Mouse (Mus musculus): ENCODE measurements at regions not wholly inside any gene's neighbourhood (a gene's known extent, or its start where the extent isn't known, plus 50 kb on each side); places are given as distances from the start of the nearest gene placed in this dataset.

DNA sequence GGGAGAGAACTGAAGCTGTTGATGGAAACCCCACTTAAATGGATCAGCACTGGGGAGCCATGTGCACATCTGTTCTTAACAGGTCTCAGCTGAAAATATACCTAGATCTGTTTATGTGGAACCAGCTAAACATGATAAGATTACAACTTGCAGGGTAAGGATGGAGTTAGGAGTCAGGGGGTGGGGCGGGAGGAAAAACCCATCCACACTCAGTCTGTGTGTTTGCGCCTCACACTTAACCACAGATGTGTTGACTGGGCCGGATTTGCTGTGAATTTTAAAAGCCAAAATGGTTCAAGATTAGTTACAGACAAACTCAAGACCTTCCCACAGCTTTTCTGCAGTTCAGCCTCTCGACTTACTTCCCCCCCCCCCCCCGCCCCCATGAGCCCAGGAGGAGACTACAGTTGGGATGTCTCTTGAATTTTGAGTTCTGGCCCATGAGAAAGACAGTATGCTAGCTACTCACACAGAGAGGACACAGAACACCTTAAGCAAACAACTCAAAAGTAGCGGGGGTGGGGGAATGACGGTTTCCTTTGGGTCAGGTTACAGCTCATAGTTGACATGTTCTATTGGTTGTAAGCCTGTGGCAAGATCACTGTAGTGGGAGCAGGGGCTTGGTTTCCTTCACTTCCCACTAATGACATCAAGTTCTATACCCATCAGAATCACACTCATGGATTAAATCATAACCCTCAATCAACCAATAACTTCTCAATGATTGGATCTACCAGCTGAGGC lies 209.1 kb downstream of the Bcl2l11 start:
- no peak for DNase-seq (ENCODE audit: inconsistent age in 2 of 2, low spot score in 1 of 2)

DNA sequence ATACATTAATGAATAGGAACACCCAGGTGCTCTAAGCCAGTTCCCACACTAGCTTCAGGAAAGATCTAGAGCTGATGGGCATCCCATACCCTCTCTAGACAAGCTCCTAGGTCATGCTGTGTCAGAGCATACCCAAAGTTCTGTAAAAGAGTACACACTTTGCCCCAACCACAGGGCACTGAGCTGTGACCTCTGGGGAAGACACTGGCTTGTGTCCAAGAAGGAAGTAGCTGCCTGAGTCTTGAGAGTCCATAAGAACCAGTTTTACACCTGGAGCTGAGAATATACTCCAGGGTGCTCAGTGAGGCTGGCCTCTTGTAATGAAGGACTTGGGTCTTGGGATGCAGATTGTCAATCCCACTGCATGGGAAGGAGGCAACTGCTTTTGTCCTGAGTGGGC lies 211.4 kb downstream of the Bcl2l11 start:
- DNase-seq (ENCODE audit: inconsistent age in 2 of 2, low spot score in 1 of 2) = peak in 1 of 2 experiments; percentile 45

DNA sequence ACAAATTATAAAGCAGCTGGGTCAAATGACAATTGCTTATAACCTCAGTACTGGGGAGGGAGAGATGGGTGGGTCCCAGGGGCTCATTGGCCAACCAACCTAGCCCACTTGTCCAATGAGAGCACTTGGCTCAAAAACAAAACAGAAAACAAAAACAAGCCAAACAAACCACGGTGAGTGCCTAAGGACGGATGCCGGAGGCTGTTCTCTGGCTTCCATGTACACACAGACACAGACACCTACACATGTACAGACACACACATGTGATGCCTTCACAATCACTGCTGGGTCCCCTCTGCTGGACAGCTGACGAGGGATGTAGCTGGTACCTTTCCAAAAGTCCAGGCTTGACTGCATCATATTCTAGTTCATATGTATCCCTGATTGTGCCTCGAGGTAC lies 212.0 kb downstream of the Bcl2l11 start:
- no peak for DNase-seq (ENCODE audit: inconsistent age in 2 of 2, low spot score in 1 of 2)

DNA sequence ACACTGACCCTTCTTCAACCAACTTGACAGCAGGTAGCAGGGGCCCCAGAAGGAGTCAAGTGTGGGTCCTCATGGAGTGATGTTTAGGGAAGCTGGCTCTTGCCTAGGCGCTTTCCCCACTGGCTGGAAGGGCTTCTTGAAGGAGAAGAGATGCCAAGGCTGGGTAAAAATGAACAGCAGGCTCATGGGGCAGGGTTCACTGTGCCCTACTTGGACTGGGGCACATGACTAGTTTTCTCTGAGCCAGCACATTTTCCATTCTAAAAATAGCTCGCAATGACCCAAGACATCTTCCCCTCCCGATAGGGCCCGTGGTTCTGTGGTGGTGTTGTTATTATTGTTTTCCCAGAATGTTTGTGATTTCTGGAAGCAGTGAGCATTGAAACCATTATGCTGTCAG lies 212.6 kb downstream of the Bcl2l11 start:
- peak in 1 of 2 experiments; percentile 65 for DNase-seq (ENCODE audit: inconsistent age in 2 of 2, low spot score in 1 of 2)

DNA sequence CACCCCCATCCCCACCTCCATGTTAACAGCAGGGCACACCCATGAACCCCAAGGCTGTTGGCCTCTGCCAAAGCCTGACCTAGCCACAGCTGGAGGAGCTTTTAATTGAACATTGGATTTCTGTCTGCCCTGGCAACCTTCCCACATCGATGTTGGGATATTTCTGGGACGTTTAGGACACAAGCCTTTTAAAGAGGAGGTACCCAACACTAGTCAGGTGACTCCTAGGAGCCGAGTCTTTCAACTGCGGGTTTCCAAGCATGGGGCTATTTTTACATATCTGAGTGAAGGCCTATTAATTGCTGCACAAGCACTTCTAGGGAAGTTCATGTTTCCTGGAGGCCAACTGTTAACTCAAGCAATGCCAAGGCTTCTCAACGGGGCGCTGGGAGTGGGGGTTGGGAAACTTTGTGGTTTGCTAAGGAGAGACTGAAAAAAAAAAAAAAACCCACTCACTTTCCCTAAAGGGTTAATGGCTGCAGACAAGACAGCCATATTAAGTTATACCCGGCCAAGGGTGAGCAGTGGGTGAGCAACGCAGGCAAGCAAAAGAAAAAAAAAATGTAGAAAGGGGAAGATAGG lies 213.3 kb downstream of the Bcl2l11 start:
- DNase-seq (ENCODE audit: inconsistent age in 2 of 2, low spot score in 1 of 2) = peak in 1 of 2 experiments; percentile 58

DNA sequence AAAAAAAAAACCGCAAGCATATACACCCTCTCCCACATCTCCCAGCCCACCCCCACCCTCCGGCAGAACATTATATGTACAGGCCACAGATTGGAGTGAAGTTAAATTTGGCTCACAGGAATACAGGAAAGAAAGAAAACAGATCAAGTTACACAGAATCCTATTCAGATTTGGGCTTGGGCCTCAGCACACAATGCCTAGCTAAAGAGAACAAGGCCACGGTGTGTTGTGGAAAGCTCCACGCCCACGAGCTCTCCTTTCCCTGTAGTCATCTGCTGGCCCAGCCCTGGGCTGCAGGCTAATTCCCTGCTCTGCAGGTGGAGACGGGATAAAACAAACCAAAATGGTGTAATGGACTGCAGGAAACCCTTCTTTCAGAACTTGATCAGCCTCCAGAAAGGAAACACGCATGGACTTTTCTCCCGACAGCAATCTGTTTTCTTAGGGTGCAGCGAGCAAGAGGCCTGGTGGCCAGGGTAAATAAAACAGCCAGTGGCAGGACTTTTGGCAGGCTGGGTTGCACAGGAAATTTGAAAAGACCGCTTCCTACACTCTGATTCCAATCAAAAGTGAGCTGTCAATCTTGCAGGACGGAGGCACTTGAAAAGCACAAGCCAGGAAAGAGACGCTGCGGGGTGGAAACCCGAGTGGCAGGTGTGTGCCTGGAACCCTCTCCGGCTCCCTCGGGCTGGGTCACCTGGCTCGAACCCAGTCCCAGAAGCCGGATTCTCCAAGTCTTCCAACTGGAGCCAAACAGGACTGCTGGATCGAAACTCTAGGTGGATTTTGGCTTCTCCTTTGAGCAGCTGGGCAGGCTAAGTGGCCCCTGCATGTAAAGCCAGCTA lies 214.0 kb downstream of the Bcl2l11 start:
- peak in 1 of 2 experiments; percentile 34 for DNase-seq (ENCODE audit: inconsistent age in 2 of 2, low spot score in 1 of 2)

DNA sequence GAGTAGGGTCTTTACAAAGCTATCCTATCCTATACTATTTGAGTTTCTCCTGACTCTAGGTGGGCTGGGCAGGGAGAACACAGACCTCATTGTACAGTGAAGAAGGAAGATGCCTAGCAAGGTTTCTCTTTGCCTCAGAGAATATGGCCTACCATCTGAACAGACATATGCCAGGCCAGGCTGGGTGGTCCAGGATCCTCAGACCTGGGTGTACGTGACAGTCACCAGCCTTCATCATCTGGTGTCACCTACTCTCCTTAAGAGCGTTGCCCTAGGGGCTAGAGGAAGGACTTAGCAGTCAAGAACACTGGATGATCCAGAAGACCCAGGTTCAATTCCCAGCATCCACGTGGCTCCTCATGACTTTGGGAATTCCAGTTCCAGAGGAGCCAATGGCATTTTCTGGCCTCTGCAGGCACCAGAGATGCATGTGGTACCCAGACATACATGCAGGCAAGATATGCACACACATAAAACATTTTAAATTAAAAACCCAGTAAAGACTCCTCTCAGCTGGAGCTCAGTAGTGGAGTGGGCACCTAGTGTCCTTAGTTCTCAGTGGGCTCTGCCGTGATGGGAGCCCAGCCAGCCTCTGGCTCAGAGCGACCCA lies 214.9 kb downstream of the Bcl2l11 start:
- DNase-seq (ENCODE audit: inconsistent age in 2 of 2, low spot score in 1 of 2) = no peak

DNA sequence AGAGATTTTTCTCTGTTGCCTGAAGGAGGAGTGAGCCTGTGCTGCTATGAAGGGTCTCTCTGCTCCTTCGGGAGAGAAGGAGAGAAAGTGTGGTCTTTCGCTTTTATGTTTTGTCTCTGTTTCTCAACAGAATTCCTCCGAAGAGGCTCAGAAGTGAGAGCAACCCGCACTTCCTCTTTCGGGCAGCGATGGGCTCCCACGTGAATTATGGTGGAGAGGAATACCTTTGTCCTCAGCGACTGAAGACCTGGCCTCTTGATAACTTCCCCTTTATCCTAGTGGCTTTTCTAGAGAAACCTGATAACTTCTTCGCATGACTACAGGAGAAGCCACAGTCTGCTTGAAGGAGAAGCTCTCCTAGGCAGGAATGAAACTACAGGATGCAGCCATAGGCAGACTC lies 216.4 kb downstream of the Bcl2l11 start:
- DNase-seq (ENCODE audit: inconsistent age in 2 of 2, low spot score in 1 of 2) = no peak

DNA sequence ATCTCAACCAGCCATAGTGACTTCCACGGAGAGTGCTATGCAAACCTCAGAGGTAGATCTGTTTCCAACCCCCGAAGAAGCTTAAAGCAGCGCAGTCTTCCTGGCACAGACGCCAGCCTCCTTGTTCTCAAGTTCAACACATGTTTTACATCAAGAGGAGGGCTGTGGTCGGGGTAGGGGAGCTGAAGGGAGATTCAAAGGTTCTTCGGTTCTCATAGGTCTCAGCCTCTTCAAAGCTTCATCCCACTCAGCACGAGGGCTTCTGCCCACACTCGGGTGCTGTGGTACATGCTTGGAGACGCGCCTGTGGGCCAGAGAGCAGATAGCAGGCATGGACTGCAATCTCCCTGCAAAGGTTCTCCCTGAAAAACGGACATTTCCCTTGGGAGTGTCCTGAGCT lies 219.7 kb downstream of the Bcl2l11 start:
- DNase-seq (ENCODE audit: inconsistent age in 2 of 2, low spot score in 1 of 2) = no peak

DNA sequence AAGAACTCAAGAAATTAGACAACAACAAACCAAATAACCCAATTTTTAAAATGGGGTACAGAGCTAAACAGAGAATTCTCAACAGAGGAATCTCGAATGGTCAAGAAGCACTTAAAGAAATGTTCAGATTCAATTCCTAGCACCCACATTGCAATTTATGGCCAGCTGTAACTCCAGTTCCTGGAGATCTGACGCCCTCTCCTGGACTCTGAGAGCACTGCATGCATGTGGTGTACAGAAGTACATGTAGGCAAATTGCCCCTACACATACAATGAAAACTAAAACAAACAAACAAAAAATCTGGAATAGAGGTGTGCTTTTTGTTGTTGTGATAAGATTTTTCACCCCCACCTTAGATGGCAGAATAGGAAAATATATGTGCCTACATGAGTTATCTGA lies 222.7 kb downstream of the Bcl2l11 start:
- no peak for DNase-seq (ENCODE audit: inconsistent age in 2 of 2, low spot score in 1 of 2)

DNA sequence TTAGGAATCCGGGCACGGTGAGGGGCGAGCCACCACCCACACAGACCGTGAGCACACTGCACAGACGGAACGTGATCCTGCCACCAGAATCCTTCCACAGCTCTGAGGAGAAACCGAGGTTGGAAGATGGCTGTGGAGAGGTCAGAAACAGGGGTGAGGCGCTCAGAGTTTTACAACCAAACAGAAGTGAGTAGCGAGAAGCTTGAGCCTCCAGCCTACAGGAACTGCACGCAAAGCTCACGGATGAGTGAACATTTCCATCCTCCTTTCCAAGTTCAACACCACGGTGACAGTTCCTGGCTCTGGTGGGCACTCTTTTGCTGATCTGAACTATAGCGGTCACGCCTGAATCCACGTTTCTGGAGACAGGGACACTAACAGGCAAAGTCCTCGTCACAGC lies 225.6 kb downstream of the Bcl2l11 start:
- no peak for DNase-seq (ENCODE audit: inconsistent age in 2 of 2, low spot score in 1 of 2)

DNA sequence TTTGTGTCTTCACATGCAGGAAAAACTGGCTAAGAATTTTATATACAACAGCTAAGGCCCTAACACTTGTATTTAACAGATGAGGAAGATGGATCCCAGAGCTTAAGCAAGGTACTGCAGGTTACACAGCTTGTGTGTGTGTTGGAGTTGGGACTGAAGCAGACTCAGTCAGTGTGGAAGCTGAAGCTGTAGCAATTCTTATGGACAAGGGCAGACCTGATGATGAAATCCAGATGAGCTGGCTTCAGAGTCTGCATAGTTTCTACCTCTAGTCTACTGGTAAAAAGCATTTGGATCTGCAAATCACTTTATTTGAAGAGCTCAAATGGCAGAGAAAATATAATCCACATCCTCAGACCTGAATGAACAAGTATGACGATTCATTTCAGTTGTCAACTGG lies 226.7 kb downstream of the Bcl2l11 start:
- peak in 1 of 2 experiments; percentile 51 for DNase-seq (ENCODE audit: inconsistent age in 2 of 2, low spot score in 1 of 2)

DNA sequence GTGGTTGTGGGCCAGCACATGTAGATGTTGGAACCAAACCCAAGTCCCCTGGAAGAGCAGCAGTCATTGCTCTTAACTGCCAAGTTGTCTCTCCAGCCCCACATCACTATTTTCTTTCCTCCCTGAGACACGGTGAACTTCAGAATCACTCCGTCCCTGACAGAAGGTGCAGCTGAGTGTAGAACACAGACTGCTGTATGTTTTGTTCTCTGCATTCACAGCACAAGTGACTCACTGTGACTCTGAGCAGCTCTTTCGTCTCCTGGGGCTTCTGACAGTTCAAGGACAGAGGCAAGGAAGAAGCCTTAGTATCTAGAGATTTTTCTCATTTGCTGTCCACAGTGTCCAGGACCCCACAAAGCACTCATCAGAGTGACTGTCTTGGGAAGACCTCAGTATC lies 227.6 kb downstream of the Bcl2l11 start:
- DNase-seq (ENCODE audit: inconsistent age in 2 of 2, low spot score in 1 of 2) = peak; percentile 58 to 70

DNA sequence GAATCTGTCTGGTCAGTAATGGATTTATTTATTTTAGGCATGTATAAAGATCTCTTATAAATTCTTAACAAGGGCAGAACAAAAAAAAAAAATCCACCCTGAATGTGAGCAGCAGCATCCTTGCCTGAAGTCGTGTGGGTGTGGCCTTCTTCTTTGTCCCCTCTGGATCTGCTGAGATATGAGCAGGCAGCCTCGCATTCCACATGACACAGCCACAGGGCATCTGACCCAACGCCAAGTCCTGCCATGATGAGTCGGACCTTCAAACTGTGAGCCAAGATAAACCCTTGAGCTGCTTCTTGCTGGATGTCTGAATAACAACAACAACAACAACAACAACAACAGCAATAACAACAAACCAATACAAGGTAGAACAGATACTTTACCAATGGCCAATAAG lies 230.5 kb downstream of the Bcl2l11 start:
- DNase-seq (ENCODE audit: inconsistent age in 2 of 2, low spot score in 1 of 2) = no peak

DNA sequence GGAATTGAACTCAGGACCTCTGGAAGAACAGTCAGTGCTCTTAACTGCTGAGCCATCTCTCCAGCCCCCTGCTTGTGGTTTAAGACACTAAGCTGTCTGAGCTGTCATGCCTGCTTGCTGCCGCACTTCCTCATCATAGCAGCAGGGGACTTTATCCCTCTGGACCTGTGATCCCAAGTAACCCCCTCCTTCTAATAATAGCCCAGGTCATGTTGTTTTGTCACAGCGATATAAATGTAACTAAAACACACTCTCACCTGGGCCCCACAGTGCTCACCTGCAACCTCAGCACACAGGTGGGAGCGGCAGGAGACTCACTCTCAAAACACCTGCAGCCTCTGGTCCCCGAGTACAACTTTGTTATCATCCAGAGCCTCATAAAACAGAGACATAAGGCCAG lies 231.9 kb upstream of the Spdye4c start:
- DNase-seq (ENCODE audit: inconsistent age in 2 of 2, low spot score in 1 of 2) = no peak

DNA sequence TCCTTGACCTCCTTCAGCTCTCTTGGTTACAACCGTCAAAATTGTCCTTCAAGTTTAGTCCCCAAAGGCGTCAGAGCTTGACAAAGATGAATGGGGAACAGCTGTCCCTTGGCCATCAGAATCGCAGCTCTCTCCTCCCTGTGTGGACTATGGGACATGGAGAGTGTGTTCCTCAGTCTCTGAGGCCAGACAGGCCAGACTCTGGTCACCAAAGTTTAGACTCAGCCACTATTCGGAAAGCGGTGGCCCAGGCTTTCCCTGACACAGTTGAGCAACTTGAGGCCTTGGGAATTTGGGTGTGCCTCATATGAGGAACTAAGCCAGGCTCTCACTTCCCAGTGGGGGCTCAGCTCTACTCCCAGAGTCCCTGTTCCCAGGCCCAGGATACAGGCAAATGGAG lies 230.5 kb upstream of the Spdye4c start:
- DNase-seq (ENCODE audit: inconsistent age in 2 of 2, low spot score in 1 of 2) = peak; percentile 49 to 82

DNA sequence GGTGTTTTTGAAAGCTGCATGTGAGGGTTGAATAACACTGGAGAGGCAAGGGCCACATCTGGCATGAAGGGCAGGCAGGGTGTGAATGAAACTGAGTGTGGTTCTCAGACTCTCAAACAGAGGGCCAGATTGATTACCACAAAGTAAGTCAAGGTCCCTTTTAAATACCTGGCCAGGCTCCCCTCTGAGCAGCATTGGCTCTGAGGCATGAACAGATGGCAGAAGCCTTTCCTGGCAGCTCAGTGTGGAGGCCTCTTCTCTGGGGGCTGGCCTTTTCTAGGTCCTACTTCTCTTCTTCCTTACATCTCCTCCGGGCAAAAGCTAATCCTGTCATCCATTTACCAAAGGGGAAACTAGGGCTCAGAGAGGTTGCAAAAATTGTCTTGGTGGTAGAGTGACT lies 229.6 kb upstream of the Spdye4c start:
- DNase-seq (ENCODE audit: inconsistent age in 2 of 2, low spot score in 1 of 2) = no peak

DNA sequence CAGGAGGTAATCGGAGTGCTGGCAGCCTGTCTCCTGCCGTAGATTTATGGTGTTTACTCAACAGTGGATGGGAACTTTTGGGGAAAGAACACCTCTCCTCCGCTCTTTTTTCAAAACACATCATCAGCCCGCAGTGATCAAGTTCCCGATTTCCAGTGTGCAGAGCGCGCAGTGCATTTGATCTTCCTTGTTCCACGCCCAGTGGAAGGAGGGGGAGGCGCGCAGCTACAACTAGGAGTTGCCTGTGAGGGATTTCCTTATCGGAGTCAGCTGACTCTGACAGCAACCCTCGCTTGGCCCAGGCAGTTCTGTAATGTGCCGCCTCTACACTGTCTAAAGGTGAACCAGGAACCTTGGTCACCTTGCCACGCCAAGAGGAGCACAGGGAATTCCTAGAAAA lies 226.8 kb upstream of the Spdye4c start:
- peak; percentile 74 to 80 for DNase-seq (ENCODE audit: inconsistent age in 2 of 2, low spot score in 1 of 2)

DNA sequence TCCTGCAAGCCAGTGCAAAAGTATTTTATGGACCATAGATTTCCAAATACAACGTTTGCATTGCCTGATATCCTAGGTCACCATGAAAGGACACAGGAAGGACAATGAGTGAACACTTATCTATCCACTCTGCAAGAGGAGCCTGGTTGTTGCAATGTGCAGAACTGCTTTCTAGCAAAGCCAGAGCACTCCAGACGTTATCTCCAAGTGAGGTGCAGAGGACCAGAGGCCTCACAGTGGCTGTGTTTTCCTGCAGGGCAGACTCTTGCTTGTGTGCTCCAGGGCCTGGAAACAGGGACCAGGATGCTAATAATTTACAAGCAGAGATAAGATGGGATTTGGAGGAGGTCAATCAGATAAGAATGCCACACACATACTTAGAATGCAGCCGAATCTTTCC lies 226.0 kb upstream of the Spdye4c start:
- peak in 1 of 2 experiments; percentile 44 for DNase-seq (ENCODE audit: inconsistent age in 2 of 2, low spot score in 1 of 2)

DNA sequence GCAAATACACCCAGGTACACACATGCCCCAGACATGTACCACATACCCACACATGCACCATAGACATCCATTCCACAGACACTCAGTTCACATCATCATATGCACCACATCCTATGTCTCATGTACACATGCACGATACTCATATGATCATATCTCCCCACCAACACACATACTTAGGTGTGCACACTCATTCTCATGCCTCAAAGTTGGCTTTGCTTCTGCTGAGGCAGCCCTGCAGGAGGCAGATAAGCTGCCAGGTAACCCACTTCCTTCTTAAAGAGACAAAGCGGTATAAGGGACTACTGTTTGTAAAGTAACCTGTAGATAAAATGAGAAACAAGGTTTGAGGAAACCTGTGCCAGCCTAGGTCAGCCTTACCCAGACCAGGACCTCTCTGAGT lies 225.2 kb upstream of the Spdye4c start:
- DNase-seq (ENCODE audit: inconsistent age in 2 of 2, low spot score in 1 of 2) = no peak

DNA sequence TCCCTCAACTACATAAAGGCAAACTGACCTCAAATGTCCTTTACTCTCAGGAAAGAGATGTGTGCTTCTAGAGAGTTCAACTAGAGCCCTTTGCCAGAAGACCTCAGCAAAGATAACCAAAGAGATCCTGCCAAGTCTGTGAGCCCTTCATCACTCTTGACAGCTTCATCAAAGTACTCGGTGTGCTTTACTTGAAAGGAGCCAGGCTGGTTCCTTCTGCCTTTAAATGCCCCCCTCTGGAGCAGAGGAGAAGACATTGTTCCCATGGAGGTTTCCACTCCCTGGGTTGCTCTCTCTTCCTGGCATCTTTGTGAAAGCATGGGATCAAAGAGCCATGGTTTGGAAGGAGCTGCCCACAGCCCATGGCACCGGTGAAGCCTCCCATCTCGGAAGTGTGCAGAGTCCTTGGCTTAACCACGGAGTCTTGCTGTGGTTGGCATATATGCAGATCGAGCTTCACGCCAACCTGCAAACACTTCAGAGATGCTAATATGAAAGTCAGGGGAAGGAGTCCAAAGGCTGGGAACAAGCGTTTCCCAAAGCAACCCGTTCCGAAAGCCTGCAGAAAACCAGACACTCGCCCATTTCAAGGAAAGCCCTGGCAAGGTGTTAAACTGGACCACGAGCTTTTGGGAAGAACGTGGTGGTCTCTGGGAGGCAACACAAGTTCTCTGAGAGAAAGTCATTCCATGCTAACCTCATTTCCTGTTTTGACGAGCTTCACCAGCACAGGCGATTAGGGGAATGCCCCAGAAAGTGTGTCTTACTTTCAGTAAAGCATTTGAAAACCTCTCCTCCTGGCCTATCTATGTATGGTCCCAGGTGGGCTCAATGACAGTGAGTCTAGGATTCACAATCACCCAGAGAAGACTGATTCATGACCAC lies 223.5 kb upstream of the Spdye4c start:
- DNase-seq (ENCODE audit: inconsistent age in 2 of 2, low spot score in 1 of 2) = peak; percentile 64 to 77
